Mouse (Mus musculus): ENCODE results near the gene Bfsp1.

GRCm38 (mm10) chr2:143870936-143871688, 8.1 kb upstream of the Bfsp1 start:
- no peak for TF ChIP-seq CTCF (IDR thresholded peaks at IDR 0.05; ENCODE audit: borderline replicate concordance, control insufficient read depth, extremely low read depth, insufficient read depth, low read length, poor library complexity)
- no peak for TF ChIP-seq POLR2A (IDR thresholded peaks at IDR 0.05; ENCODE audit: control insufficient read depth, extremely low read depth, insufficient read depth, low read length, poor library complexity)

All from thymus, adult 2 months (tissue).